Mouse (Mus musculus): ENCODE results near the gene Tmem8b. TPM values are rescaled to one million over a fixed set of nuclear protein-coding genes. Genes with fewer than 3 reads are reported as not detected.

Tmem8b gene
- polyA plus RNA-seq, 1 experiment from 2014 or later: 2.7 TPM

GRCm38 (mm10) chr4:43695249-43695671 lies 26.5 kb downstream of the Tmem8b start:
- H3K9me3 ChIP-seq (ENCODE audit: control insufficient read depth, low read length): no peaks in the 10 kb centered on the region
- DNase-seq (ENCODE audit: low spot score) (no peak), ATAC-seq (ENCODE audit: insufficient number of reproducible peaks, low FRiP score, low TSS enrichment, low read depth) (no peak)
- H3K4me2 ChIP-seq (ENCODE audit: low read depth, severe bottlenecking): no peak overlapping the region
- no peak overlapping the region for H3K9ac ChIP-seq (ENCODE audit: low read length)
- H3K27ac ChIP-seq (replicated peaks; ENCODE audit: low read depth, low read length): no peak overlapping the region
- no peaks in the 10 kb centered on the region for H3K36me3 ChIP-seq (ENCODE audit: control insufficient read depth, insufficient read depth, low read length)
- no peaks in the 10 kb centered on the region for H3K27me3 ChIP-seq (ENCODE audit: control insufficient read depth, insufficient read depth, low read length)
- H3K4me1 ChIP-seq (ENCODE audit: control insufficient read depth, insufficient read depth, low read length): no peaks in the 10 kb centered on the region
- H3K4me3 ChIP-seq (ENCODE audit: low read depth, low read length): no peak overlapping the region
- WGBS: 42% methylated on average over 9 of the region's 9 CpGs

GRCm38 (mm10) chr4:43696561-43696960 lies 27.8 kb downstream of the Tmem8b start:
- no peak for ATAC-seq (ENCODE audit: insufficient number of reproducible peaks, low FRiP score, low TSS enrichment, low read depth)
- no peak overlapping the region for H3K9ac ChIP-seq (ENCODE audit: low read length)
- H3K27ac ChIP-seq (replicated peaks; ENCODE audit: low read depth, low read length): no peak overlapping the region
- H3K4me3 ChIP-seq (ENCODE audit: low read depth, low read length): no peak overlapping the region
- H3K27me3 ChIP-seq (ENCODE audit: control insufficient read depth, insufficient read depth, low read length): no peaks in the 10 kb centered on the region
- no peak for DNase-seq (ENCODE audit: low spot score)
- H3K4me1 ChIP-seq (ENCODE audit: control insufficient read depth, insufficient read depth, low read length): no peaks in the 10 kb centered on the region
- no peaks in the 10 kb centered on the region for H3K36me3 ChIP-seq (ENCODE audit: control insufficient read depth, insufficient read depth, low read length)
- H3K9me3 ChIP-seq (ENCODE audit: control insufficient read depth, low read length): no peaks in the 10 kb centered on the region
- H3K4me2 ChIP-seq (ENCODE audit: low read depth, severe bottlenecking): no peak overlapping the region
- 93% methylated on average over 13 of the region's 13 CpGs for WGBS

- no peak within 1 kb of the TSS for H3K9ac ChIP-seq (ENCODE audit: low read length)
- WGBS: 86% methylated on average over 6 of the region's 6 CpGs
Measured at GRCm38 (mm10) chr4:43700707-43701106, 31.9 kb downstream of the Tmem8b start, which contains the start of gene Olfr70. TSS of gene Olfr70 (minus strand) at chr4:43700807.

GRCm38 (mm10) chr4:43703439-43703838 lies 34.7 kb downstream of the Tmem8b start:
- H3K4me3 ChIP-seq (ENCODE audit: low read depth, low read length): no peak overlapping the region
- ATAC-seq (ENCODE audit: insufficient number of reproducible peaks, low FRiP score, low TSS enrichment, low read depth) (no peak), DNase-seq (ENCODE audit: low spot score) (no peak)
- whole genome bisulfite sequencing: 67% methylated on average over 6 of the region's 6 CpGs
- H3K36me3 ChIP-seq (ENCODE audit: control insufficient read depth, insufficient read depth, low read length): no peaks in the 10 kb centered on the region
- H3K4me2 ChIP-seq (ENCODE audit: low read depth, severe bottlenecking): no peak overlapping the region
- H3K27me3 ChIP-seq (ENCODE audit: control insufficient read depth, insufficient read depth, low read length): no peaks in the 10 kb centered on the region
- H3K9me3 ChIP-seq (ENCODE audit: control insufficient read depth, low read length): no peaks in the 10 kb centered on the region
- no peaks in the 10 kb centered on the region for H3K4me1 ChIP-seq (ENCODE audit: control insufficient read depth, insufficient read depth, low read length)
- H3K9ac ChIP-seq (ENCODE audit: low read length): no peak overlapping the region
- H3K27ac ChIP-seq (replicated peaks; ENCODE audit: low read depth, low read length): no peak overlapping the region

More at GRCm38 (mm10) chr4:43700707-43701106, 31.9 kb downstream of the Tmem8b start, which contains the start of gene Olfr70:
- ATAC-seq (ENCODE audit: insufficient number of reproducible peaks, low FRiP score, low TSS enrichment, low read depth): no peak
- H3K9me3 ChIP-seq (ENCODE audit: control insufficient read depth, low read length): no peaks in the 10 kb centered on the region
- no peak within 1 kb of the TSS for H3K4me3 ChIP-seq (ENCODE audit: low read depth, low read length)
- no peak within 1 kb of the TSS for H3K27ac ChIP-seq (replicated peaks; ENCODE audit: low read depth, low read length)
- H3K4me1 ChIP-seq (ENCODE audit: control insufficient read depth, insufficient read depth, low read length): no peaks in the 10 kb centered on the region
- no peaks in the 10 kb centered on the region for H3K27me3 ChIP-seq (ENCODE audit: control insufficient read depth, insufficient read depth, low read length)
- no peaks in the 10 kb centered on the region for H3K36me3 ChIP-seq (ENCODE audit: control insufficient read depth, insufficient read depth, low read length)
- no peak for DNase-seq (ENCODE audit: low spot score)
- no peak within 1 kb of the TSS for H3K4me2 ChIP-seq (ENCODE audit: low read depth, severe bottlenecking)

DNA sequence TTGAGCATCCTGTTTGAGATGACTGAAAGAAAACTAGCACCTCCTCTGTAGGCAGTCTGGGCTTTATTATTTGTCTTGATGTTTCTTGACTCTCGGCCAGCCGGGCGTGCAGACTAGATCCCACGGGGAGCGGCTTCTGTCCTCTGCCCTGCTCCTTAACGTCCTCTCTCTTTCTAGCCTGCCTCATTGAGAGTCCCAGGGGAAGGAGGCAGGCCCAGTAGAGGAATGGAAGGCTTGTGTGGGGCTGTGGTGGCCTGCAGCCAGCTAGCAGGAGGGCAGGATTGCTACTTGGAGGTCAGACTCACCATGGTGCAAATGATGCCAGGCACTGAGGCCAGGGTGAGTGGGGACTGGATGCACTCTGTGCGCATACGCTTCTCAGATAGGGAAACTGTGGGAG lies 35.1 kb downstream of the Tmem8b start:
- Histone ChIP-seq H3K36me3 (ENCODE audit: control insufficient read depth, insufficient read depth, low read length) (no peaks in the 10 kb centered on the region), H3K9ac (ENCODE audit: low read length) (no peak overlapping the region), H3K27me3 (ENCODE audit: control insufficient read depth, insufficient read depth, low read length) (no peaks in the 10 kb centered on the region), H3K4me3 (ENCODE audit: low read depth, low read length) (no peak overlapping the region), H3K27ac (replicated peaks; ENCODE audit: low read depth, low read length) (no peak overlapping the region), H3K9me3 (ENCODE audit: control insufficient read depth, low read length) (no peaks in the 10 kb centered on the region), H3K4me2 (ENCODE audit: low read depth, severe bottlenecking) (no peak overlapping the region), H3K4me1 (ENCODE audit: control insufficient read depth, insufficient read depth, low read length) (no peaks in the 10 kb centered on the region)
- DNase-seq (ENCODE audit: low spot score) (no peak), ATAC-seq (ENCODE audit: insufficient number of reproducible peaks, low FRiP score, low TSS enrichment, low read depth) (no peak)
- WGBS: 85% methylated on average over 8 of the region's 8 CpGs

GRCm38 (mm10) chr4:43705991-43706390 lies 37.2 kb downstream of the Tmem8b start:
- H3K4me3 ChIP-seq (ENCODE audit: low read depth, low read length): no peak overlapping the region
- H3K27me3 ChIP-seq (ENCODE audit: control insufficient read depth, insufficient read depth, low read length): no peaks in the 10 kb centered on the region
- ATAC-seq (ENCODE audit: insufficient number of reproducible peaks, low FRiP score, low TSS enrichment, low read depth) (no peak), DNase-seq (ENCODE audit: low spot score) (no peak)
- no peaks in the 10 kb centered on the region for H3K4me1 ChIP-seq (ENCODE audit: control insufficient read depth, insufficient read depth, low read length)
- no peak overlapping the region for H3K27ac ChIP-seq (replicated peaks; ENCODE audit: low read depth, low read length)
- no peaks in the 10 kb centered on the region for H3K9me3 ChIP-seq (ENCODE audit: control insufficient read depth, low read length)
- 85% methylated on average over 13 of the region's 13 CpGs for WGBS
- H3K36me3 ChIP-seq (ENCODE audit: control insufficient read depth, insufficient read depth, low read length): no peaks in the 10 kb centered on the region
- H3K9ac ChIP-seq (ENCODE audit: low read length): no peak overlapping the region
- no peak overlapping the region for H3K4me2 ChIP-seq (ENCODE audit: low read depth, severe bottlenecking)

DNA sequence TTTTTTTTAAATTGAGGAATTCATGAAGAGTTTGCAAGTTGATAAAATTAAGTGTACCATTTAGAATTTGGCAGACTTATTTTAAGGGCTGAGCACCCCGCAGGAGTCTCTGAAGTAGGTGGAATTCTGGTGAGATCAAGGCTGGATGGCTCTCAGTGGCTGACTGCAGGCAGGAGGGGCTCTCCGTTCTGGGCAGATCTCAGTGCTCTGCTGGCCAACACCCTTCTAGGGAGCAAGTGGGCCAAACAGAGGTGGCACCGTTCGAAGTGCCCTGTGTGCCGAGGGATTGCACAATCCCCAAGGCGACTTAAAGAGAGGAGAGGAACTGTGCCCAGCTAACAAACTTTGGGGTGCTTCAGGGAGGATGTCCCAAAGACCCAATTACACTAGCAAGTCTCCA lies 41.1 kb downstream of the Tmem8b start, which contains the start of gene Olfr71:
Gene Olfr71, minus strand, starts transcription at position 387 of the 400 bp plus-strand sequence.
- H3K27me3 ChIP-seq (ENCODE audit: control insufficient read depth, insufficient read depth, low read length): no peaks in the 10 kb centered on the region
- ATAC-seq (ENCODE audit: insufficient number of reproducible peaks, low FRiP score, low TSS enrichment, low read depth) (no peak), DNase-seq (ENCODE audit: low spot score) (no peak)
- H3K4me2 ChIP-seq (ENCODE audit: low read depth, severe bottlenecking): no peak within 1 kb of the TSS
- no peaks in the 10 kb centered on the region for H3K9me3 ChIP-seq (ENCODE audit: control insufficient read depth, low read length)
- WGBS: 74% methylated on average over 6 of the region's 6 CpGs
- no peaks in the 10 kb centered on the region for H3K4me1 ChIP-seq (ENCODE audit: control insufficient read depth, insufficient read depth, low read length)
- H3K36me3 ChIP-seq (ENCODE audit: control insufficient read depth, insufficient read depth, low read length): no peaks in the 10 kb centered on the region
- H3K9ac ChIP-seq (ENCODE audit: low read length): no peak within 1 kb of the TSS
- H3K27ac ChIP-seq (replicated peaks; ENCODE audit: low read depth, low read length): no peak within 1 kb of the TSS
- H3K4me3 ChIP-seq (ENCODE audit: low read depth, low read length): no peak within 1 kb of the TSS

- no peak for ATAC-seq (ENCODE audit: insufficient number of reproducible peaks, low FRiP score, low TSS enrichment, low read depth)
- Histone ChIP-seq H3K27me3 (ENCODE audit: control insufficient read depth, insufficient read depth, low read length) (no peaks in the 10 kb centered on the region), H3K9ac (ENCODE audit: low read length) (no peak overlapping the region), H3K27ac (replicated peaks; ENCODE audit: low read depth, low read length) (no peak overlapping the region), H3K4me1 (ENCODE audit: control insufficient read depth, insufficient read depth, low read length) (no peaks in the 10 kb centered on the region), H3K9me3 (ENCODE audit: control insufficient read depth, low read length) (no peaks in the 10 kb centered on the region), H3K4me3 (ENCODE audit: low read depth, low read length) (no peak overlapping the region), H3K4me2 (ENCODE audit: low read depth, severe bottlenecking) (no peak overlapping the region), H3K36me3 (ENCODE audit: control insufficient read depth, insufficient read depth, low read length) (no peaks in the 10 kb centered on the region)
- DNase-seq (ENCODE audit: low spot score): peak; percentile 90
- 3% methylated on average over 2 of the region's 2 CpGs for WGBS
Measured at GRCm38 (mm10) chr4:43711821-43712220, 43.0 kb downstream of the Tmem8b start.

GRCm38 (mm10) chr4:43713652-43714219 lies 45.0 kb downstream of the Tmem8b start:
- no peaks in the 10 kb centered on the region for H3K36me3 ChIP-seq (ENCODE audit: control insufficient read depth, insufficient read depth, low read length)
- H3K4me1 ChIP-seq (ENCODE audit: control insufficient read depth, insufficient read depth, low read length): no peaks in the 10 kb centered on the region
- no peak overlapping the region for H3K4me2 ChIP-seq (ENCODE audit: low read depth, severe bottlenecking)
- no peaks in the 10 kb centered on the region for H3K9me3 ChIP-seq (ENCODE audit: control insufficient read depth, low read length)
- no peak for ATAC-seq (ENCODE audit: insufficient number of reproducible peaks, low FRiP score, low TSS enrichment, low read depth)
- no peaks in the 10 kb centered on the region for H3K27me3 ChIP-seq (ENCODE audit: control insufficient read depth, insufficient read depth, low read length)
- no peak overlapping the region for H3K9ac ChIP-seq (ENCODE audit: low read length)
- H3K27ac ChIP-seq (replicated peaks; ENCODE audit: low read depth, low read length): no peak overlapping the region
- 46% methylated on average over 7 of the region's 7 CpGs for WGBS
- no peak for DNase-seq (ENCODE audit: low spot score)
- no peak overlapping the region for H3K4me3 ChIP-seq (ENCODE audit: low read depth, low read length)
